Mouse (Mus musculus): ENCODE data around the gene Dnaja2. TPM values are rescaled to one million over a fixed set of nuclear protein-coding genes. Genes with fewer than 3 reads are reported as not detected.

Dnaja2 gene
- polyA plus RNA-seq, 1 experiment from 2014 or later, result 170 TPM

DNA sequence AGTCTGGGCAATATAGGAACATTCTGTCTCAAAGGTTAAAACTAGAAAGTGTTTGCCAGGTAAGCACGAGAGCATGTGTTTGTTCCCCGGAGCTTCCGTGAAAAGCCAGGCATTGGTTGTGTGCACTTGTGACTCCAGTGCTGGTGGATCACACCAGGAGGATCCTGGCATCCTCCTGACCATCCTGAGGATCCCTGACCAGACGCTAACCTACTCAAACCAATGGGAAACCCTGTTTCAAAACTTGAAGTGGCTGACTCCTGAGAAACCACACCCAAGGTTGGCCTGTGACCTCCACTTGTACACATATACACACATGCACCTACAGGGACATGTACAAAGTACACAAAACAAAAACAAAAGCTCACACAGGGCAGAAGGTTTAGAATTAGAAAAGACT lies 58.4 kb downstream of the Dnaja2 start:
- Histone ChIP-seq H3K9ac (no peak overlapping the region), H3K4me3 (no peak overlapping the region), H3K27me3 (no peaks in the 10 kb centered on the region), H3K36me3 (peaks cover 5% of the 10 kb centered on the region; the same call in 1 of the 2 replicates), H3K9me3 (no peaks in the 10 kb centered on the region), H3K27ac (no peak overlapping the region), H3K4me1 (peaks cover 16% of the 10 kb centered on the region; the same call in 1 of the 2 replicates), H3K4me2 (replicated peaks) (no peak overlapping the region)
- 93% methylated on average over 4 of the region's 4 CpGs for WGBS
- no peak for ATAC-seq (ENCODE audit: insufficient number of reproducible peaks, insufficient read depth, low FRiP score, low TSS enrichment)

DNA sequence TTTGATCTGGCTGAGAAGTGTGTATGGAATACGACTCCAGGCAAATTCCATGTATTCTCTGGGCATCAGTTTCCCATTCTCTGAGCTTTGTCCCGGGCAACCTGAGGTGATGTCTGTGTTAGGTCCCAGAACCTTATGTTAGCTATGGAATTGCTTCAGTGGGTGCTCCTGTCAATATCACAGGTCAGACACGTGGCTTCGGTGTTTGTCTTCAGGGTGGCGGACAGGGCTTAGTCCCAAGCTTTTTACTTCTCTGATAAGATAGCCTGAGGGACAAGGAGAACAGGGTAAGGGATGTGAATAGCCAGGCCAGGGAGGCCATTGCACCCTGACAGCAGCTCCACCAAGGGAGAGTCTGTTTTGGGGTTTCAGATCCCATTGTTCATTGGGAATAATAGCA lies 59.0 kb downstream of the Dnaja2 start:
- Histone ChIP-seq H3K9me3 (no peaks in the 10 kb centered on the region), H3K36me3 (peaks cover 5% of the 10 kb centered on the region; the same call in 1 of the 2 replicates), H3K27ac (no peak overlapping the region), H3K9ac (no peak overlapping the region), H3K27me3 (no peaks in the 10 kb centered on the region), H3K4me3 (no peak overlapping the region), H3K4me1 (peaks cover 17% of the 10 kb centered on the region; the same call in 1 of the 2 replicates), H3K4me2 (replicated peaks) (no peak overlapping the region)
- ATAC-seq (ENCODE audit: insufficient number of reproducible peaks, insufficient read depth, low FRiP score, low TSS enrichment), result no peak
- WGBS, result 68% methylated on average over 5 of the region's 5 CpGs

DNA sequence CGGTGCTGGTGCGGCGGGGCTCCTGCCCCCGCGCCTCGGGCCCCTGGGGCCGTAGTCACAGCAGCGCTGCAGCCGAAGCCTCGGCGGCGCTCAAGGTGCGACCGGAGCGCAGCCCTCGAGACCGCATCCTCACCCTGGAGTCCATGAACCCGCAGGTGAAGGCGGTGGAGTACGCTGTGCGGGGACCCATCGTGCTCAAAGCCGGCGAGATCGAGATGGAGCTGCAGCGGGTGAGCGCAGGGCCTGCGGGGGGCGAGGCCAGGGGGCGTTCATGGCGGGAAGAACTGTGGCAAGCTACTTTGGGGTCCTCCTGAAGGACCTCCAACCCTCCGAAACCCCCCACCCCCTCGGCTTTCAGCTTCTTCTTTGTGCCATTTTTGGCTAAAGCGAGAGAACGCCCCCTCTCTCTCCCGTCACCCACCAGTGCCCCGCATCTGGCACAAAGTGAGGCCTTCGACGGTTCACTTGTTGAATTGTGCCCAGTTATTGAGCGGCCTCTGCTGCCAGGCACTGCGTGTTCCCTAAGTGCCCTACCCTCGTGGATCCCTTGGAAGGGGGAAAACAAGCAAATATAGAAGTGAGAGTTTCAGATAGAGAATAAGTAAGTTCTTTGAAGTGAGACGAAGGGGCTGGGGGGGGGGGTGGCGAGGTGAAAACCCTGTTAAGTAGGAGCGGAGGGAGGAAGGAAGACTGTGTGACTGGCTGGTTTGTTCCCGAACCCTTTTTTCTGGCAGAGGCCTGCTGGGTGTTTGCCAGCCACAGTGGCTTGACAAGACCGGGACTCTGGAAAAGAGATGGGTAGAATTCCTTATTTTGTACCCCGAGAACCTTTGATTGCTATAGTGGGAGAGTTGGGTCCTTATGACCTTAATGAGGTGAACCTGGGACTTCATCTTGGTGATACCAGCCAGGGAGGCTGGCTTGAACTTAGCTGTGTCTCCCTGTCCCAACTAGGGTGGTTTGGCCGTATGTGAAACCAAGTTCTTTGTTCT lies 61.9 kb downstream of the Dnaja2 start:
- Histone ChIP-seq H3K36me3 (no peaks in the 10 kb centered on the region), H3K4me3 (peak overlapping the region; percentile 79), H3K4me1 (peaks cover 17% of the 10 kb centered on the region; the same call in 1 of the 2 replicates), H3K9me3 (no peaks in the 10 kb centered on the region), H3K4me2 (replicated peaks) (peak overlapping the region; percentile 82), H3K9ac (peak overlapping the region; percentile 82), H3K27me3 (no peaks in the 10 kb centered on the region), H3K27ac (no peak overlapping the region)
- 6% methylated on average over 49 of the region's 49 CpGs for WGBS
- no peak; the same call in 1 of the 2 replicates for ATAC-seq (ENCODE audit: insufficient number of reproducible peaks, insufficient read depth, low FRiP score, low TSS enrichment)

GRCm38 (mm10) chr8:85492125-85492875 lies 62.8 kb downstream of the Dnaja2 start, which contains the start of gene Gpt2:
Gene Gpt2 (plus strand): TSS chr8:85492576.
- peak within 1 kb of the TSS; percentile 82 for H3K4me2 ChIP-seq (replicated peaks)
- no peaks in the 10 kb centered on the region for H3K27me3 ChIP-seq
- H3K4me3 ChIP-seq, result peak within 1 kb of the TSS; percentile 79
- no peaks in the 10 kb centered on the region for H3K36me3 ChIP-seq
- under 1% methylated on average over 41 of the region's 41 CpGs for WGBS
- no peaks in the 10 kb centered on the region for H3K9me3 ChIP-seq
- H3K9ac ChIP-seq, result peak within 1 kb of the TSS; percentile 82
- peak; percentile 99 for ATAC-seq (ENCODE audit: insufficient number of reproducible peaks, insufficient read depth, low FRiP score, low TSS enrichment)
- H3K27ac ChIP-seq, result peak within 1 kb of the TSS; percentile 63; the same call in 1 of the 2 replicates
- peaks cover 17% of the 10 kb centered on the region; the same call in 1 of the 2 replicates for H3K4me1 ChIP-seq

- no peak overlapping the region for H3K27ac ChIP-seq
- WGBS, result 97% methylated on average over 8 of the region's 8 CpGs
- H3K4me2 ChIP-seq (replicated peaks), result no peak overlapping the region
- no peaks in the 10 kb centered on the region for H3K27me3 ChIP-seq
- H3K9ac ChIP-seq, result no peak overlapping the region
- H3K36me3 ChIP-seq, result no peaks in the 10 kb centered on the region
- H3K4me1 ChIP-seq, result peaks cover 11% of the 10 kb centered on the region; the same call in 1 of the 2 replicates
- no peaks in the 10 kb centered on the region for H3K9me3 ChIP-seq
- ATAC-seq (ENCODE audit: insufficient number of reproducible peaks, insufficient read depth, low FRiP score, low TSS enrichment), result no peak
- H3K4me3 ChIP-seq, result no peak overlapping the region
Observed at GRCm38 (mm10) chr8:85489546-85489945, 65.6 kb downstream of the Dnaja2 start.

DNA sequence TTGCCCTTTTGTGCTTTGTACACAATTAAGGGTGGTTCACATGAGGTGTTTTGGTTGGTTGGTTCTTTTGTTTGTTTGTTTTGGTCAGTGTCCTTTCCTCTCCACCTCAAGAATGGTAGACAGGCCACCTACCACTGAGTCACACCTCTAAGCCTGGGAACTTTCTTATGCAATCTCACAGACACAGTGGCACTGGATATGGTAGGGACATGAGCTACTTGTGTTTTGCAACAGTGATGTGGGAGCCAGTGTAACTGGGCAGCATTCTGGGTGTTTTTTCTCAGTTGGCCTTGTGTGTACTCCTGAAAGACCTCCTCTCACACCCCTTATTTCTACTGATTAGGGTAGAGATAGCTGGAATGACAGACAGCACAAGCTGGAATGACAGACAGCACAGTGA lies 66.5 kb downstream of the Dnaja2 start:
- Histone ChIP-seq H3K36me3 (no peaks in the 10 kb centered on the region), H3K4me2 (replicated peaks) (no peak overlapping the region), H3K9ac (no peak overlapping the region), H3K27ac (no peak overlapping the region), H3K27me3 (no peaks in the 10 kb centered on the region), H3K4me1 (peaks cover 5% of the 10 kb centered on the region; the same call in 1 of the 2 replicates), H3K9me3 (no peaks in the 10 kb centered on the region), H3K4me3 (no peak overlapping the region)
- ATAC-seq (ENCODE audit: insufficient number of reproducible peaks, insufficient read depth, low FRiP score, low TSS enrichment), result no peak

- no peak for ATAC-seq (ENCODE audit: insufficient number of reproducible peaks, insufficient read depth, low FRiP score, low TSS enrichment)
- Histone ChIP-seq H3K36me3 (no peaks in the 10 kb centered on the region), H3K4me1 (peaks cover 3% of the 10 kb centered on the region; the same call in 1 of the 2 replicates), H3K27me3 (no peaks in the 10 kb centered on the region), H3K4me3 (no peak overlapping the region), H3K27ac (no peak overlapping the region), H3K9ac (no peak overlapping the region), H3K4me2 (replicated peaks) (no peak overlapping the region), H3K9me3 (no peaks in the 10 kb centered on the region)
- 79% methylated on average over 20 of the region's 20 CpGs for WGBS
Observed at GRCm38 (mm10) chr8:85487906-85488620, 67.1 kb downstream of the Dnaja2 start.

Other genes starting within 250 kb of the Dnaja2 start
- 1.9 and 2.9 TPM in 2 replicates for gene Mylk3, start 169.0 kb downstream of the Dnaja2 start, polyA plus RNA-seq (2016; fragmentation: Nextera tagmentation; extraction: Ambion mirVana)
- 50.5 and 51.2 TPM in 2 replicates for gene 4921524J17Rik, start 122.5 kb downstream of the Dnaja2 start, polyA plus RNA-seq (2016; fragmentation: Nextera tagmentation; extraction: Ambion mirVana)
- 47.3 and 48.8 TPM in 2 replicates for gene Gpt2, start 62.8 kb downstream of the Dnaja2 start, polyA plus RNA-seq (2016; fragmentation: Nextera tagmentation; extraction: Ambion mirVana)
- gene Neto2, start 145.6 kb upstream of the Dnaja2 start, polyA plus RNA-seq (2016; fragmentation: Nextera tagmentation; extraction: Ambion mirVana), result 16.1 and 17.1 TPM in 2 replicates

All from embryonic facial prominence, embryonic 12.5 days (tissue).